Mouse (Mus musculus) neural tube, embryonic 14.5 days (tissue): ENCODE results near the gene Coq5. TPM values are rescaled to one million over a fixed set of nuclear protein-coding genes. Genes with fewer than 3 reads are reported as not detected.

Experiments
- ATAC-seq: fragments of 200-750 bp; cut with Nextera tagmentation; 2 replicates; pipeline ENCODE4 v1.8.0; 2017; ENCODE audit warnings: low read depth, mild to moderate bottlenecking, moderate TSS enrichment, moderate library complexity
- H3K27ac ChIP-seq: fragments of 300-500 bp; sonication (generic); 2 replicates; pipeline ENCODE4 v1.5.1; 2014; ENCODE audit warnings: low read depth, mild to moderate bottlenecking, control low read depth, low read length, moderate library complexity, mixed read lengths
- H3K27me3 ChIP-seq: fragments of 300-500 bp; sonication (generic); 2 replicates; pipeline ENCODE4 v1.6.1; 2014; ENCODE audit warnings: low read length; ENCODE audit not compliant: control insufficient read depth, insufficient read depth
- H3K36me3 ChIP-seq: fragments of 300-500 bp; sonication (generic); 2 replicates; pipeline ENCODE4 v1.6.1; 2014; ENCODE audit warnings: low read length, mixed read lengths; ENCODE audit not compliant: control insufficient read depth, insufficient read depth
- H3K4me1 ChIP-seq: fragments of 300-500 bp; sonication (generic); 2 replicates; pipeline ENCODE4 v1.6.1; 2014; ENCODE audit warnings: low read length; ENCODE audit not compliant: control insufficient read depth, insufficient read depth
- H3K4me2 ChIP-seq: fragments of 300-500 bp; sonication (generic); 2 replicates; pipeline ENCODE4 v1.6.1; 2014; ENCODE audit warnings: mild to moderate bottlenecking, low read depth, low read length, control low read depth
- H3K4me3 ChIP-seq: fragments of 300-500 bp; sonication (generic); 2 replicates; pipeline ENCODE4 v1.5.1; 2014; ENCODE audit warnings: low read depth, low read length, control low read depth, mixed read lengths
- H3K9ac ChIP-seq: fragments of 300-500 bp; sonication (generic); replicated peaks from 2 replicates; pipeline ENCODE4 v1.6.1; 2014; ENCODE audit warnings: low read depth, mild to moderate bottlenecking, control low read depth, low read length, mixed read lengths
- H3K9me3 ChIP-seq: fragments of 300-500 bp; sonication (generic); 2 replicates; pipeline ENCODE4 v1.6.1; 2016; ENCODE audit warnings: low read length; ENCODE audit not compliant: control insufficient read depth
- WGBS: fragments of 180-500 bp; shearing (Covaris S2); extraction: QIAGEN DNeasy Blood & Tissue Kit; methylation state at CpG from one replicate; pipeline ENCODE4 v1.1.7; 2014; 5-methylcytosine and 5-hydroxymethylcytosine counted together
- polyA plus RNA-seq: library from polyadenylated mRNA; unstranded; fragments of >200 nt; fragmentation: Nextera tagmentation; extraction: Ambion mirVana; gene quantifications from 2 replicates; pipeline ENCODE4 v1.2.1, GENCODE M21; 2014

Gene Coq5
- polyA plus RNA-seq, 1 experiment from 2014 or later: 61.8 TPM

- ATAC-seq: no peak
These were observed 16.8 kb upstream of the Coq5 start for GRCm38 (mm10) chr5:115262502-115263291.

GRCm38 (mm10) chr5:115266340-115266739, 13.1 kb upstream of the Coq5 start:
- Histone ChIP-seq H3K9me3 (no peaks in the 10 kb centered on the region), H3K9ac (no peak overlapping the region), H3K36me3 (0 out of 2 replicates have a peak, but pooled peaks cover 3% of the 10 kb centered on the region), H3K27ac (no peak overlapping the region), H3K4me2 (no peak overlapping the region), H3K27me3 (no peaks in the 10 kb centered on the region), H3K4me1 (peaks cover 27% of the 10 kb centered on the region), H3K4me3 (no peak overlapping the region)
- 88% methylated on average over 5 of the region's 5 CpGs for WGBS
- no peak for ATAC-seq

More at GRCm38 (mm10) chr5:115262502-115263291, 16.8 kb upstream of the Coq5 start:
- H3K4me1 ChIP-seq: no peaks in the 10 kb centered on the region
- H3K9me3 ChIP-seq: no peaks in the 10 kb centered on the region
- H3K4me3 ChIP-seq: no peak overlapping the region
- no peaks in the 10 kb centered on the region for H3K27me3 ChIP-seq
- WGBS: 87% methylated on average over 14 of the region's 14 CpGs
- H3K36me3 ChIP-seq: peaks cover 20% of the 10 kb centered on the region
- no peak overlapping the region for H3K4me2 ChIP-seq
- H3K27ac ChIP-seq: no peak overlapping the region
- no peak overlapping the region for H3K9ac ChIP-seq

GRCm38 (mm10) chr5:115266787-115267468, 12.5 kb upstream of the Coq5 start:
- ATAC-seq: no peak
- no peaks in the 10 kb centered on the region for H3K27me3 ChIP-seq
- H3K4me2 ChIP-seq: no peak overlapping the region
- no peak overlapping the region for H3K4me3 ChIP-seq
- 0 out of 2 replicates have a peak, but pooled peaks cover 3% of the 10 kb centered on the region for H3K36me3 ChIP-seq
- H3K9me3 ChIP-seq: no peaks in the 10 kb centered on the region
- H3K4me1 ChIP-seq: peaks cover 30% of the 10 kb centered on the region
- WGBS: 87% methylated on average over 8 of the region's 8 CpGs
- no peak overlapping the region for H3K27ac ChIP-seq
- H3K9ac ChIP-seq: no peak overlapping the region

GRCm38 (mm10) chr5:115267469-115268045, 11.9 kb upstream of the Coq5 start:
- Histone ChIP-seq H3K36me3 (0 out of 2 replicates have a peak, but pooled peaks cover 3% of the 10 kb centered on the region), H3K4me1 (peaks cover 30% of the 10 kb centered on the region), H3K4me2 (no peak overlapping the region), H3K27ac (no peak overlapping the region), H3K4me3 (no peak overlapping the region), H3K9me3 (no peaks in the 10 kb centered on the region), H3K9ac (no peak overlapping the region), H3K27me3 (peaks cover 3% of the 10 kb centered on the region; the same call in 1 of the 2 replicates)
- WGBS: 77% methylated on average over 3 of the region's 3 CpGs
- no peak for ATAC-seq

- Histone ChIP-seq H3K27ac (no peak overlapping the region), H3K4me2 (no peak overlapping the region), H3K9ac (no peak overlapping the region), H3K27me3 (peaks cover 3% of the 10 kb centered on the region; the same call in 1 of the 2 replicates), H3K36me3 (0 out of 2 replicates have a peak, but pooled peaks cover 3% of the 10 kb centered on the region), H3K9me3 (no peaks in the 10 kb centered on the region), H3K4me3 (no peak overlapping the region), H3K4me1 (peaks cover 33% of the 10 kb centered on the region)
- WGBS: 76% methylated on average over 3 of the region's 3 CpGs
- ATAC-seq: no peak
These were observed 11.2 kb upstream of the Coq5 start for GRCm38 (mm10) chr5:115268266-115268665.

- 95% methylated on average over 1 of the region's 1 CpGs for WGBS
- H3K4me3 ChIP-seq: no peak overlapping the region; the same call in 1 of the 2 replicates
- no peak overlapping the region for H3K27ac ChIP-seq
- no peak for ATAC-seq
- peaks cover 3% of the 10 kb centered on the region; the same call in 1 of the 2 replicates for H3K27me3 ChIP-seq
- peak overlapping the region; percentile 83; the same call in 1 of the 2 replicates for H3K4me2 ChIP-seq
- H3K9ac ChIP-seq: no peak overlapping the region
- peaks cover 35% of the 10 kb centered on the region for H3K4me1 ChIP-seq
- 0 out of 2 replicates have a peak, but pooled peaks cover 3% of the 10 kb centered on the region for H3K36me3 ChIP-seq
- no peaks in the 10 kb centered on the region for H3K9me3 ChIP-seq
These were observed 9.5 kb upstream of the Coq5 start for GRCm38 (mm10) chr5:115269969-115270368.

GRCm38 (mm10) chr5:115271931-115272811, 7.3 kb upstream of the Coq5 start:
- peaks cover 35% of the 10 kb centered on the region for H3K4me1 ChIP-seq

More at GRCm38 (mm10) chr5:115271931-115272811, 7.3 kb upstream of the Coq5 start:
- peaks cover 3% of the 10 kb centered on the region; the same call in 1 of the 2 replicates for H3K27me3 ChIP-seq
- peak overlapping the region; percentile 99 for H3K4me3 ChIP-seq
- peak overlapping the region; percentile 83 for H3K4me2 ChIP-seq
- peak overlapping the region; percentile 80 for H3K27ac ChIP-seq
- WGBS: under 1% methylated on average over 62 of the region's 77 CpGs
- peak; percentile 32; the same call in 1 of the 2 replicates for ATAC-seq
- 0 out of 2 replicates have a peak, but pooled peaks cover 3% of the 10 kb centered on the region for H3K36me3 ChIP-seq
- H3K9me3 ChIP-seq: no peaks in the 10 kb centered on the region
- peak overlapping the region; percentile 96 for H3K9ac ChIP-seq
